Mouse (Mus musculus) spleen, adult 2 months (tissue): ENCODE data around the gene Itpkb. TPM values are rescaled to one million over a fixed set of nuclear protein-coding genes. Genes with fewer than 3 reads are reported as not detected.

Source experiments
- DNase-seq, 2 experiments: peaks; one replicate each; pipeline versions ENCODE4 v3.0.0 to v3.0.0-alpha.2; 2012 to 2021; ENCODE audit warnings: low spot score in 2 of 2, low read depth in 1 of 2
- H3K27ac ChIP-seq: fragments of 200-500 bp; 2 replicates; pipeline ENCODE4 v1.5.1; 2012; ENCODE audit warnings: low read length, inconsistent platforms; ENCODE audit not compliant: insufficient read depth
- H3K27me3 ChIP-seq: fragments of 200-500 bp; 2 replicates; pipeline ENCODE4 v1.6.1; 2012; ENCODE audit warnings: mild to moderate bottlenecking, moderate library complexity, low read length, inconsistent platforms; ENCODE audit not compliant: control insufficient read depth, insufficient read depth
- H3K36me3 ChIP-seq: fragments of 200-500 bp; 2 replicates; pipeline ENCODE4 v1.6.1; 2012; ENCODE audit warnings: mild to moderate bottlenecking, low read length, inconsistent platforms; ENCODE audit not compliant: control insufficient read depth, insufficient read depth
- H3K4me1 ChIP-seq: fragments of 200-500 bp; 2 replicates; pipeline ENCODE4 v1.6.1; 2011; ENCODE audit warnings: inconsistent platforms; ENCODE audit not compliant: control insufficient read depth, insufficient read depth, insufficient read length
- H3K4me3 ChIP-seq: fragments of 200-500 bp; 2 replicates; pipeline ENCODE4 v1.5.1; 2011; ENCODE audit warnings: mild to moderate bottlenecking, inconsistent platforms; ENCODE audit not compliant: insufficient read depth, insufficient read length; ENCODE audit errors: extremely low read depth
- CTCF ChIP-seq: fragments of 200-500 bp; IDR thresholded peaks from 2 replicates; pipeline ENCODE4 v1.5.1; 2011; ENCODE audit warnings: mild to moderate bottlenecking, inconsistent platforms; ENCODE audit not compliant: insufficient read depth, insufficient read length, insufficient replicate concordance; ENCODE audit errors: extremely low read depth
- POLR2A ChIP-seq: fragments of 200-500 bp; IDR thresholded peaks from 2 replicates; pipeline ENCODE4 v1.6.1; 2011; ENCODE audit warnings: low read depth, low read length, inconsistent platforms
- WGBS: fragments of 180-500 bp; shearing (Covaris S2); methylation state at CpG from one replicate; pipeline ENCODE4 v1.1.7; 2018; 5-methylcytosine and 5-hydroxymethylcytosine counted together
- polyA plus RNA-seq: library from polyadenylated mRNA; depleted of rRNA; stranded (reverse); fragments of >200 nt; gene quantifications from 2 replicates; pipeline ENCODE4 v1.2.3, GENCODE M21; 2012

Itpkb gene
- polyA plus RNA-seq, 1 experiment = 24.7 TPM

- no peak for DNase-seq
- H3K36me3 ChIP-seq = no peaks in the 10 kb centered on the region
- H3K27ac ChIP-seq = no peak overlapping the region
- H3K4me1 ChIP-seq = peaks cover 14% of the 10 kb centered on the region; the same call in 1 of the 2 replicates
- no peak overlapping the region for H3K4me3 ChIP-seq
- H3K27me3 ChIP-seq = no peaks in the 10 kb centered on the region
- no peak for TF ChIP-seq POLR2A
- no peak for TF ChIP-seq CTCF
- WGBS = 36% methylated on average over 11 of the region's 11 CpGs
Observed at GRCm38 (mm10) chr1:180314641-180315040, 15.6 kb upstream of the Itpkb start.

GRCm38 (mm10) chr1:180315127-180315526 lies 15.2 kb upstream of the Itpkb start:
- no peaks in the 10 kb centered on the region for H3K27me3 ChIP-seq
- no peak overlapping the region for H3K27ac ChIP-seq
- H3K36me3 ChIP-seq = no peaks in the 10 kb centered on the region
- H3K4me1 ChIP-seq = peaks cover 14% of the 10 kb centered on the region; the same call in 1 of the 2 replicates
- H3K4me3 ChIP-seq = no peak overlapping the region
- TF ChIP-seq CTCF (no peak), POLR2A (no peak)
- no peak for DNase-seq
- WGBS = 79% methylated on average over 3 of the region's 3 CpGs

- 59% methylated on average over 4 of the region's 4 CpGs for WGBS
- H3K4me3 ChIP-seq = no peak overlapping the region
- no peak for DNase-seq
- H3K27ac ChIP-seq = no peak overlapping the region
- no peaks in the 10 kb centered on the region for H3K36me3 ChIP-seq
- H3K27me3 ChIP-seq = no peaks in the 10 kb centered on the region
- H3K4me1 ChIP-seq = peaks cover 14% of the 10 kb centered on the region; the same call in 1 of the 2 replicates
- TF ChIP-seq CTCF (no peak), POLR2A (no peak)
Observed at GRCm38 (mm10) chr1:180317450-180317849, 12.8 kb upstream of the Itpkb start.

DNA sequence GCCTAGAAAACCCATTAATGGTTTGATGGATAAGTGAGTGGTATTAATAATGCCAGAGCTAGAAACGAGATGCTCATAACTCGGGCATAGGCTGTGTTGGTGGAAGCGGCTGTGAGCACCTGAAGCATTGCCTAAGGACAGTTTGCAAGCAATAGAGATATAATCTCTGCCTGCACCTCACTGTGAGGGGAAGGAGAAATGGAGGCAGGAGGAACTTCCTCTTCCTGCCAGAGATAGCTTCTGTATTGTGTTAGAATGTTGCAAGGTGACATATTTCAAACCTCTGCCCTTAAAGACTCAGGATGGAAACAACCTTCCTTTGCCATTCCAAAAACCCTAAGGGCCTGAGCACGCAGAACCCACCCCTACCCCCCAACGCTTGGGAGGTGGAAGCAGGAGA lies 11.9 kb upstream of the Itpkb start:
- 39% methylated on average over 5 of the region's 5 CpGs for WGBS
- H3K36me3 ChIP-seq = no peaks in the 10 kb centered on the region
- H3K27ac ChIP-seq = no peak overlapping the region
- no peak overlapping the region for H3K4me3 ChIP-seq
- DNase-seq = no peak
- H3K4me1 ChIP-seq = peaks cover 14% of the 10 kb centered on the region; the same call in 1 of the 2 replicates
- no peak for TF ChIP-seq POLR2A
- TF ChIP-seq CTCF = no peak
- H3K27me3 ChIP-seq = no peaks in the 10 kb centered on the region

DNA sequence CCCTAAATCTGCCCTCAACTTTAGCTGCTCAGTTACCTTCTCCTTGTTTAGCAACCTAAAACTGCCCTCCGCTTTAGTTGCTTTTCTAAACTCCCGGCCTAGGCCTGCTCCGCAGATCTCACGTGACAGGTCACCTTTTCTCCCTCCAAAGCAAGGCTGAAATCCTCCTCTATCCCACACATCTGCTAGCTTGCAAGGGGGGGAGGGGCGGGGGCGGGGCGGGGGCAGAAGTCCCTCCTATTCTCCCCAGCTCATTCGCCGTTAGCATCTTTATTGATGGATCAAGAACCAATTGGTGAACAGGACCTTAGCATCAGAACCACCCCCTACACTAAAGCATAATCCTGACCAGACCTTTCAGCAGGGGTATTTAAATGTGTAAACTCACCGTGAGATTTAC lies 10.4 kb upstream of the Itpkb start:
- WGBS = 89% methylated on average over 10 of the region's 10 CpGs
- no peak for DNase-seq
- H3K27me3 ChIP-seq = no peaks in the 10 kb centered on the region
- peaks cover 11% of the 10 kb centered on the region; the same call in 1 of the 2 replicates for H3K4me1 ChIP-seq
- TF ChIP-seq CTCF = no peak
- TF ChIP-seq POLR2A = no peak
- H3K36me3 ChIP-seq = no peaks in the 10 kb centered on the region
- no peak overlapping the region for H3K27ac ChIP-seq
- no peak overlapping the region for H3K4me3 ChIP-seq

GRCm38 (mm10) chr1:180322896-180323295 lies 7.4 kb upstream of the Itpkb start:
- DNase-seq = no peak
- TF ChIP-seq POLR2A (no peak), CTCF (no peak)
- 96% methylated on average over 3 of the region's 3 CpGs for WGBS

GRCm38 (mm10) chr1:180323491-180323890 lies 6.8 kb upstream of the Itpkb start:
- Histone ChIP-seq H3K4me3 (no peak overlapping the region), H3K4me1 (peaks cover 5% of the 10 kb centered on the region; the same call in 1 of the 2 replicates), H3K36me3 (no peaks in the 10 kb centered on the region), H3K27me3 (no peaks in the 10 kb centered on the region), H3K27ac (no peak overlapping the region)
- DNase-seq = no peak
- WGBS = 88% methylated on average over 5 of the region's 5 CpGs
- no peak for TF ChIP-seq POLR2A

More at GRCm38 (mm10) chr1:180322896-180323295, 7.4 kb upstream of the Itpkb start:
- no peak overlapping the region for H3K27ac ChIP-seq
- H3K4me3 ChIP-seq = no peak overlapping the region
- no peaks in the 10 kb centered on the region for H3K36me3 ChIP-seq
- peaks cover 11% of the 10 kb centered on the region; the same call in 1 of the 2 replicates for H3K4me1 ChIP-seq
- no peaks in the 10 kb centered on the region for H3K27me3 ChIP-seq
